ENCODE assay signal across 8 mouse cellular contexts in the genomic region with DNA sequence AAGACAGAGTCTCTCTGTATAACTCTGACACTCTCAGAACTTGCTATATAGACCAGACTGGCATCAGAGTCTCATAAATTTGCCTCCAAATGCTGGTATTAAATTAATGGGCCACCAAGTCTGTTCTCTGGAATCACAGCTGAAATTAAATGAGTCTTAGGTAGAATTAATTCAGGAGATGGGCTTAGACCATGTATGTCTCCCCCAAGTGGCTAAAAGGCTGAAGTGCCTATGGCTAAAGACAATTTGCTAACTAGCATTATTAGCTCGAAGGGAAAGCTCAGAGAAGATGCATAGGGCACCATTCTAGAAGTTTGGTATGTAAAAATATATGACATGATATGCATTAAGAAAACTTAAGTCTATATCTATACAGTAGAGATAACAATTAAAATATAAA. TPM values are rescaled to one million over a fixed set of nuclear protein-coding genes. Genes with fewer than 3 reads are reported as not detected.
DNase-seq lines count a peak whose midpoint lies in the region; ATAC-seq and TF ChIP-seq lines count a peak whose summit lies in the region.

No protein-coding gene starts in this region.

- peak; percentile 8 for DNase-seq in hindbrain, embryonic 10.5 days (ENCODE audit: low spot score)
- DNase-seq in A20 (ENCODE audit: low read depth, low spot score) (peak; percentile 35), NIH3T3 (ENCODE audit: low read depth) (peak; percentile 78)
- peak; percentile 76 for DNase-seq in embryonic facial prominence, embryonic 11.5 days (ENCODE audit: low spot score)
- DNase-seq in kidney, postnatal 36 days = peak; percentile 39 to 68
- peak; percentile 83 for DNase-seq in midbrain, postnatal 0 days (ENCODE audit: low spot score)
- DNase-seq in spleen, adult 12 weeks (ENCODE audit: low spot score) = no peak

- H3K4me1 ChIP-seq in hindbrain, embryonic 10.5 days (replicated peaks) = no peaks in the 10 kb centered on the region
- H3K4me1 ChIP-seq in hindbrain, embryonic 12.5 days = no peaks in the 10 kb centered on the region
- no peaks in the 10 kb centered on the region for H3K4me1 ChIP-seq in embryonic facial prominence, embryonic 11.5 days (ENCODE audit: control insufficient read depth, insufficient read depth, low read length)
- no peaks in the 10 kb centered on the region for H3K4me1 ChIP-seq in midbrain, postnatal 0 days (ENCODE audit: insufficient read depth, low read length)

- 59% methylated on average over 1 of the region's 1 CpGs for WGBS in hindbrain, embryonic 10.5 days
- 43% methylated on average over 1 of the region's 1 CpGs for WGBS in hindbrain, embryonic 12.5 days
- 61% methylated on average over 1 of the region's 1 CpGs for WGBS in embryonic facial prominence, embryonic 11.5 days
- 37% methylated on average over 1 of the region's 1 CpGs for WGBS in midbrain, postnatal 0 days

- ATAC-seq in hindbrain, embryonic 12.5 days (ENCODE audit: low FRiP score) = no peak
- ATAC-seq in embryonic facial prominence, embryonic 11.5 days (replicated peaks; ENCODE audit: insufficient number of reproducible peaks, low FRiP score, low TSS enrichment, low read depth) = no peak
- no peak for ATAC-seq in midbrain, postnatal 0 days (ENCODE audit: low FRiP score)

- peak; percentile 92 for TF ChIP-seq CTCF in midbrain, postnatal 0 days (IDR thresholded peaks at IDR 0.05)

- H3K9ac ChIP-seq in hindbrain, embryonic 12.5 days = no peak overlapping the region
- no peak overlapping the region for H3K9ac ChIP-seq in embryonic facial prominence, embryonic 11.5 days (replicated peaks; ENCODE audit: low read length)
- H3K9ac ChIP-seq in midbrain, postnatal 0 days (replicated peaks; ENCODE audit: low read length, poor library complexity, severe bottlenecking) = no peak overlapping the region

- H3K4me3 ChIP-seq in hindbrain, embryonic 10.5 days = no peak overlapping the region
- no peak overlapping the region for H3K4me3 ChIP-seq in hindbrain, embryonic 12.5 days
- no peak overlapping the region for H3K4me3 ChIP-seq in embryonic facial prominence, embryonic 11.5 days (ENCODE audit: low read depth, low read length)
- no peak overlapping the region for H3K4me3 ChIP-seq in midbrain, postnatal 0 days (ENCODE audit: low read depth, low read length)

- no peaks in the 10 kb centered on the region for H3K9me3 ChIP-seq in hindbrain, embryonic 10.5 days
- H3K9me3 ChIP-seq in hindbrain, embryonic 12.5 days (replicated peaks) = no peaks in the 10 kb centered on the region
- no peaks in the 10 kb centered on the region for H3K9me3 ChIP-seq in embryonic facial prominence, embryonic 11.5 days (replicated peaks; ENCODE audit: control insufficient read depth, low read length)
- H3K9me3 ChIP-seq in midbrain, postnatal 0 days (ENCODE audit: low read length) = no peaks in the 10 kb centered on the region

- H3K27ac ChIP-seq in hindbrain, embryonic 10.5 days = no peak overlapping the region
- no peak overlapping the region for H3K27ac ChIP-seq in hindbrain, embryonic 12.5 days
- H3K27ac ChIP-seq in embryonic facial prominence, embryonic 11.5 days (replicated peaks; ENCODE audit: low read depth, low read length) = no peak overlapping the region
- H3K27ac ChIP-seq in midbrain, postnatal 0 days (ENCODE audit: low read depth, low read length) = no peak overlapping the region

- H3K4me2 ChIP-seq in hindbrain, embryonic 12.5 days (replicated peaks) = no peak overlapping the region
- H3K4me2 ChIP-seq in embryonic facial prominence, embryonic 11.5 days (ENCODE audit: low read depth, low read length) = no peak overlapping the region
- no peak overlapping the region for H3K4me2 ChIP-seq in midbrain, postnatal 0 days (ENCODE audit: low read depth, low read length, poor library complexity, severe bottlenecking)

- no peaks in the 10 kb centered on the region for H3K27me3 ChIP-seq in hindbrain, embryonic 10.5 days (ENCODE audit: insufficient read depth, poor library complexity, severe bottlenecking)
- H3K27me3 ChIP-seq in hindbrain, embryonic 12.5 days = no peaks in the 10 kb centered on the region
- no peaks in the 10 kb centered on the region for H3K27me3 ChIP-seq in embryonic facial prominence, embryonic 11.5 days (ENCODE audit: control insufficient read depth, insufficient read depth, low read length)
- no peaks in the 10 kb centered on the region for H3K27me3 ChIP-seq in midbrain, postnatal 0 days (ENCODE audit: insufficient read depth, low read length)

- H3K36me3 ChIP-seq in hindbrain, embryonic 10.5 days = peaks cover 13% of the 10 kb centered on the region
- H3K36me3 ChIP-seq in hindbrain, embryonic 12.5 days = peaks cover 12% of the 10 kb centered on the region
- H3K36me3 ChIP-seq in embryonic facial prominence, embryonic 11.5 days (replicated peaks; ENCODE audit: control insufficient read depth, insufficient read depth, low read depth, low read length) = no peaks in the 10 kb centered on the region
- no peaks in the 10 kb centered on the region for H3K36me3 ChIP-seq in midbrain, postnatal 0 days (ENCODE audit: insufficient read depth, low read length)

RNA-seq across cellular contexts. Expression of a gene that starts 29.7 kb away (rescaled TPM):
- polyA plus RNA-seq in hindbrain, embryonic 10.5 days (2016; fragmentation: Nextera tagmentation; extraction: Ambion mirVana) = 86.9 and 96.2 TPM in 2 replicates
- polyA plus RNA-seq in hindbrain, embryonic 12.5 days (2016; fragmentation: Nextera tagmentation; extraction: Ambion mirVana) = 96.4 and 97.1 TPM in 2 replicates
- 102 and 103 TPM in 2 replicates for polyA plus RNA-seq in embryonic facial prominence, embryonic 11.5 days (2014; fragmentation: Nextera tagmentation; extraction: Ambion mirVana)
- total RNA-seq in midbrain, postnatal 0 days (2014; rRNA removed) = 93.6 and 117 TPM in 2 replicates
- polyA plus RNA-seq in midbrain, postnatal 0 days (2015; fragmentation: Nextera tagmentation; extraction: Ambion mirVana) = 109 and 113 TPM in 2 replicates

RNA-seq across cellular contexts. Expression of a gene that starts 30.2 kb away (rescaled TPM):
- polyA plus RNA-seq in hindbrain, embryonic 10.5 days (2016; fragmentation: Nextera tagmentation; extraction: Ambion mirVana) = 0.62 and 0.82 TPM in 2 replicates
- 0.51 and 0.52 TPM in 2 replicates for polyA plus RNA-seq in hindbrain, embryonic 12.5 days (2016; fragmentation: Nextera tagmentation; extraction: Ambion mirVana)
- 0.72 and 0.93 TPM in 2 replicates for polyA plus RNA-seq in embryonic facial prominence, embryonic 11.5 days (2014; fragmentation: Nextera tagmentation; extraction: Ambion mirVana)
- total RNA-seq in midbrain, postnatal 0 days (2014; rRNA removed) = 0.19 TPM in 1 of 2 replicates, not detected in the other
- 1.2 and 1.3 TPM in 2 replicates for polyA plus RNA-seq in midbrain, postnatal 0 days (2015; fragmentation: Nextera tagmentation; extraction: Ambion mirVana)

RNA-seq across cellular contexts. Expression of a gene that starts 54.8 kb away (rescaled TPM):
- 14.3 and 19.2 TPM in 2 replicates for polyA plus RNA-seq in hindbrain, embryonic 10.5 days (2016; fragmentation: Nextera tagmentation; extraction: Ambion mirVana)
- polyA plus RNA-seq in hindbrain, embryonic 12.5 days (2016; fragmentation: Nextera tagmentation; extraction: Ambion mirVana) = 32.6 and 34.9 TPM in 2 replicates
- polyA plus RNA-seq in embryonic facial prominence, embryonic 11.5 days (2014; fragmentation: Nextera tagmentation; extraction: Ambion mirVana) = 42.6 and 45.8 TPM in 2 replicates
- total RNA-seq in midbrain, postnatal 0 days (2014; rRNA removed) = 7.8 and 11.9 TPM in 2 replicates
- 11.6 and 13.5 TPM in 2 replicates for polyA plus RNA-seq in midbrain, postnatal 0 days (2015; fragmentation: Nextera tagmentation; extraction: Ambion mirVana)

RNA-seq across cellular contexts. Expression of a gene that starts 57.0 kb away (rescaled TPM):
- 8.5 and 8.8 TPM in 2 replicates for polyA plus RNA-seq in hindbrain, embryonic 10.5 days (2016; fragmentation: Nextera tagmentation; extraction: Ambion mirVana)
- polyA plus RNA-seq in hindbrain, embryonic 12.5 days (2016; fragmentation: Nextera tagmentation; extraction: Ambion mirVana) = 16.8 and 18.7 TPM in 2 replicates
- polyA plus RNA-seq in embryonic facial prominence, embryonic 11.5 days (2014; fragmentation: Nextera tagmentation; extraction: Ambion mirVana) = 11.7 and 15.6 TPM in 2 replicates
- 19.9 and 22.1 TPM in 2 replicates for total RNA-seq in midbrain, postnatal 0 days (2014; rRNA removed)
- 6.9 and 8.7 TPM in 2 replicates for polyA plus RNA-seq in midbrain, postnatal 0 days (2015; fragmentation: Nextera tagmentation; extraction: Ambion mirVana)
